Mouse (Mus musculus) stomach, embryonic 16.5 days (tissue): Measurements from ENCODE around the gene Fam102b. TPM values are rescaled to one million over a fixed set of nuclear protein-coding genes. Genes with fewer than 3 reads are reported as not detected.

Experiments
- ATAC-seq: fragments of 200-750 bp; cut with Nextera tagmentation; 2 replicates; pipeline ENCODE4 v1.8.0; 2017; ENCODE audit warnings: moderate number of reproducible peaks, moderate TSS enrichment; ENCODE audit not compliant: insufficient read depth, low FRiP score
- H3K27ac ChIP-seq: fragments of 300-500 bp; sonication (generic); 2 replicates; pipeline ENCODE4 v1.5.1; 2014; ENCODE audit warnings: low read length
- H3K27me3 ChIP-seq: fragments of 300-500 bp; sonication (generic); 2 replicates; pipeline ENCODE4 v1.6.1; 2014; ENCODE audit warnings: low read length, control low read depth, mixed read lengths; ENCODE audit not compliant: control insufficient read depth, insufficient read depth
- H3K36me3 ChIP-seq: fragments of 300-500 bp; sonication (generic); 2 replicates; pipeline ENCODE4 v1.6.1; 2014; ENCODE audit warnings: low read length; ENCODE audit not compliant: control insufficient read depth, insufficient read depth
- H3K4me1 ChIP-seq: fragments of 300-500 bp; sonication (generic); 2 replicates; pipeline ENCODE4 v1.6.1; 2014; ENCODE audit warnings: low read length, control low read depth, mixed read lengths; ENCODE audit not compliant: control insufficient read depth, insufficient read depth
- H3K4me2 ChIP-seq: fragments of 300-500 bp; sonication (generic); 2 replicates; pipeline ENCODE4 v1.6.1; 2014; ENCODE audit warnings: low read depth, low read length, mixed read lengths
- H3K4me3 ChIP-seq: fragments of 300-500 bp; sonication (generic); replicated peaks from 2 replicates; pipeline ENCODE4 v1.5.1; 2014; ENCODE audit warnings: mild to moderate bottlenecking, low read length
- H3K9ac ChIP-seq: fragments of 300-500 bp; sonication (generic); 2 replicates; pipeline ENCODE4 v1.6.1; 2014; ENCODE audit warnings: low read length
- H3K9me3 ChIP-seq: fragments of 300-500 bp; sonication (generic); replicated peaks from 2 replicates; pipeline ENCODE4 v1.6.1; 2016; ENCODE audit warnings: low read length, control low read depth; ENCODE audit not compliant: control insufficient read depth
- WGBS: fragments of 180-500 bp; shearing (Covaris S2); extraction: QIAGEN DNeasy Blood & Tissue Kit; methylation state at CpG from one replicate; pipeline ENCODE4 v1.1.7; 2014; 5-methylcytosine and 5-hydroxymethylcytosine counted together
- polyA plus RNA-seq: library from polyadenylated mRNA; unstranded; fragments of >200 nt; fragmentation: Nextera tagmentation; extraction: Ambion mirVana; gene quantifications from 2 replicates; pipeline ENCODE4 v1.2.1, GENCODE M21; 2015

The Fam102b gene
- 8.0 and 8.8 TPM in 2 replicates for polyA plus RNA-seq

- peak within 1 kb of the TSS; percentile 89 for H3K27ac ChIP-seq
- WGBS = 0% methylated on average over 53 of the region's 54 CpGs
- ATAC-seq = peak; percentile 79
Observed at GRCm38 (mm10) chr3:109027515-109027987, at the start of gene Fam102b. Gene Fam102b (minus strand): TSS chr3:109027607.

DNA sequence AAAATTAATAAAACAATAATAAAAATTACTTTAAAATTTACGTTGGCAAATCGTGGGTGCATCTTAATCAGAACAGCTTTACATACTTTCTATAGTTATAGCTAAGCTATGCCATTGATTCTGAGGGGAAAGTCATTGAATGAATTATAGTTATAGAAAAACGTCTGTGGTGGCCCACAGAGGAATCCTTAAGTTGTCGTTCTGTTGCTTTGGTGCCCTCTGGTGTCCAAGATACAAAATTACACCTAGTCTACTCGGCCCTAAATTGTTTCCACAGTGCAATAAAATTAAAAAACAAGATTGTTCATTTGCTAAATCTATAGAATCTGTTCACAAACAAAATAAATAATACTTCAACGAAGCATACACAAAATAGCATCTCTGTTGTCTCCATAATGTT is 35.6 kb upstream of the Fam102b start:
- Histone ChIP-seq H3K9ac (no peak overlapping the region), H3K9me3 (no peaks in the 10 kb centered on the region), H3K4me1 (no peaks in the 10 kb centered on the region), H3K27me3 (no peaks in the 10 kb centered on the region), H3K27ac (no peak overlapping the region), H3K36me3 (no peaks in the 10 kb centered on the region), H3K4me3 (no peak overlapping the region), H3K4me2 (no peak overlapping the region)
- 1% methylated on average over 6 of the region's 6 CpGs for WGBS
- no peak for ATAC-seq

More at GRCm38 (mm10) chr3:109027515-109027987, at the start of gene Fam102b:
- no peaks in the 10 kb centered on the region for H3K27me3 ChIP-seq
- H3K9ac ChIP-seq = peak within 1 kb of the TSS; percentile 90
- peak within 1 kb of the TSS; percentile 78 for H3K4me3 ChIP-seq
- no peaks in the 10 kb centered on the region for H3K9me3 ChIP-seq
- peaks cover 37% of the 10 kb centered on the region for H3K4me1 ChIP-seq
- H3K36me3 ChIP-seq = no peaks in the 10 kb centered on the region
- H3K4me2 ChIP-seq = peak within 1 kb of the TSS; percentile 65

- H3K4me1 ChIP-seq = no peaks in the 10 kb centered on the region
- no peaks in the 10 kb centered on the region for H3K9me3 ChIP-seq
- no peak overlapping the region for H3K4me3 ChIP-seq
- H3K4me2 ChIP-seq = no peak overlapping the region
- no peak overlapping the region for H3K27ac ChIP-seq
- H3K27me3 ChIP-seq = no peaks in the 10 kb centered on the region
- ATAC-seq = no peak
- 75% methylated on average over 7 of the region's 7 CpGs for WGBS
- H3K36me3 ChIP-seq = no peaks in the 10 kb centered on the region
- no peak overlapping the region for H3K9ac ChIP-seq
Observed at GRCm38 (mm10) chr3:109062391-109062790, 35.0 kb upstream of the Fam102b start.

GRCm38 (mm10) chr3:109059903-109060302 is 32.5 kb upstream of the Fam102b start:
- Histone ChIP-seq H3K9me3 (no peaks in the 10 kb centered on the region), H3K9ac (no peak overlapping the region), H3K27ac (no peak overlapping the region), H3K27me3 (no peaks in the 10 kb centered on the region), H3K4me1 (peaks cover 3% of the 10 kb centered on the region; the same call in 1 of the 2 replicates), H3K36me3 (no peaks in the 10 kb centered on the region), H3K4me2 (no peak overlapping the region), H3K4me3 (no peak overlapping the region)
- ATAC-seq = no peak
- 50% methylated on average over 8 of the region's 8 CpGs for WGBS

- no peak overlapping the region for H3K4me2 ChIP-seq
- H3K27me3 ChIP-seq = no peaks in the 10 kb centered on the region
- H3K9me3 ChIP-seq = no peaks in the 10 kb centered on the region
- H3K27ac ChIP-seq = no peak overlapping the region
- H3K36me3 ChIP-seq = no peaks in the 10 kb centered on the region
- peaks cover 21% of the 10 kb centered on the region for H3K4me1 ChIP-seq
- no peak for ATAC-seq
- no peak overlapping the region for H3K9ac ChIP-seq
- no peak overlapping the region for H3K4me3 ChIP-seq
- WGBS = 60% methylated on average over 6 of the region's 6 CpGs
Observed at GRCm38 (mm10) chr3:109051946-109052331, 24.5 kb upstream of the Fam102b start.

DNA sequence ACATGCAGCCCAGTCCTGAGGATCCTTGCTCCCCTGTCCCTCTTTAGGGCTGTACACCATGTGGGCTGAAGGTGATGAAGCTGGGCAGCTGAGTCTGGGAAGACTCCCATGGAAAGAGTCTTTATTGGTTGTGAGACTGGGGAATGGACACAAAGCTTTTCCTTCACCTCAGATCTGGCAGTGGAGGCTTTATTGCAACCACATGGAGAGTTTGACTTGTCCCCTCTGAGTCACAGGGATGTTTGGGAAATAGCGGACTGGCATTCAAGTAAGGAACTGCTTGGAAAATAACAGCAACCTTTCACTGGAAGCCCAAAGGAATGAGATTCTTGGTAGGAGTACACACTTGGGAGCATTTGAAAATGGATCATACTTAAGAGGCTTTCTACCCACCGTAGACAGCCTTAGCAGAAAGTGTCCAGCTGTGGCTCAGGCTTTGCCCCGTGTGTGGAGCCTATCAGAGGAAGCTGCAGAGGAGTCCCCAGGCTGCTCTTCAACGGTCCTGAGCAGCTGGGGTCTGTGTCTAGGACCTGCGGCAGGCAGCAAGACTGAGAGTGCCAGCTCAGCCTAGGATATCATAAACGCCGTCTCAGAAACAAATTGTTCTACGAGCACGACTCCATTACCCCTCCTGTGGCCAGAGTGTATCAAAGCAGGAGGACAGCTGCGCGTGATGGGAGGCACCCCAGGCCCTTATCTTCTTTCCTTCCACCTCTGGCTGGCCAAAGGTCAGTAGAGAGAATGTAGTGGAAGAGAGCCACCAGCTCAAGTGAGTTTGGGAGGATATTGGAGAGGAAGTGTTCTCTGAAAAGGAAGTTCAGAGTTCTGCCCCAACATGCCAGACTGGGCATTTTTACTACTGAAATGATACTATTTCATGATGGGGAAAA is 23.9 kb upstream of the Fam102b start:
- no peaks in the 10 kb centered on the region for H3K36me3 ChIP-seq
- WGBS = 24% methylated on average over 11 of the region's 11 CpGs
- no peak overlapping the region for H3K4me2 ChIP-seq
- H3K27ac ChIP-seq = 0 out of 2 replicates have a peak overlapping the region, but pooled peaks have one; percentile 29
- H3K9me3 ChIP-seq = no peaks in the 10 kb centered on the region
- H3K27me3 ChIP-seq = no peaks in the 10 kb centered on the region
- peak overlapping the region; percentile 23; the same call in 1 of the 2 replicates for H3K9ac ChIP-seq
- ATAC-seq = no peak
- no peak overlapping the region for H3K4me3 ChIP-seq
- peaks cover 18% of the 10 kb centered on the region for H3K4me1 ChIP-seq

DNA sequence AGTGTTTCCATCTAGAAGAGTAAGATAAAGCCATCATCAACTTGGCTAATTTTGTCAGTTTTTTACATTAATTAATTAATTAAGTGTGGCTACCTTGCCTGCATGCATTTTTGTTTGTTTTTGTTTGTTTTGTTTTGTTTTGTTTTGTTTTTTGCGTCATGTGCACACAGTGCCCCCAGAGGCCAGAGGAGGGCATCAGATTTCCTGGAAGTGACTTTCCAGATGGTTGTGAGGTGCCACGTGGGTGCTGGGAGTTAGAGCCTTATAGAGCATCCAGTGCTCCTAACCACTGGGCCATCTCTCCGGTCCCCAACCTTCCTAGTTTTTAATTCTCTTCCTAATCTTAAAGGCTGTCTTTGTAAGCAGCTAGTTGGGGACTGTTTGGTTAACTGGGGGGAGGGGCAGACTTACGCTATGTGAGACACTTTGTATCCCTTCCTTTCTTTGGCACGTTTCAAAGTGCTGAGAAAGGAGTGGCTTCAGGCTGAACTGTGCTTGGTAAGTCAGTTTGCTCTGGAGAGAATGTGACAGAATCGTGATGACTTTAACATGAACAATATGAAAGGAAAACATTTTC is 20.4 kb upstream of the Fam102b start:
- 27% methylated on average over 6 of the region's 6 CpGs for WGBS
- H3K27ac ChIP-seq = peak overlapping the region; percentile 38
- ATAC-seq = no peak

GRCm38 (mm10) chr3:109046428-109046827 is 19.0 kb upstream of the Fam102b start:
- no peaks in the 10 kb centered on the region for H3K27me3 ChIP-seq
- H3K27ac ChIP-seq = no peak overlapping the region
- H3K4me3 ChIP-seq = no peak overlapping the region
- no peak for ATAC-seq
- no peak overlapping the region for H3K4me2 ChIP-seq
- 88% methylated on average over 3 of the region's 3 CpGs for WGBS
- H3K9ac ChIP-seq = no peak overlapping the region
- no peaks in the 10 kb centered on the region for H3K36me3 ChIP-seq
- no peaks in the 10 kb centered on the region for H3K9me3 ChIP-seq
- H3K4me1 ChIP-seq = peaks cover 14% of the 10 kb centered on the region

More for the DNA sequence above, 20.4 kb upstream of the Fam102b start:
- H3K4me1 ChIP-seq = peaks cover 18% of the 10 kb centered on the region
- H3K27me3 ChIP-seq = no peaks in the 10 kb centered on the region
- no peak overlapping the region for H3K4me3 ChIP-seq
- H3K9me3 ChIP-seq = no peaks in the 10 kb centered on the region
- peak overlapping the region; percentile 32; the same call in 1 of the 2 replicates for H3K4me2 ChIP-seq
- no peaks in the 10 kb centered on the region for H3K36me3 ChIP-seq
- no peak overlapping the region for H3K9ac ChIP-seq

- Histone ChIP-seq H3K4me1 (peaks cover 6% of the 10 kb centered on the region; the same call in 1 of the 2 replicates), H3K4me2 (no peak overlapping the region), H3K27ac (no peak overlapping the region), H3K9ac (no peak overlapping the region), H3K4me3 (no peak overlapping the region), H3K27me3 (no peaks in the 10 kb centered on the region), H3K36me3 (no peaks in the 10 kb centered on the region), H3K9me3 (no peaks in the 10 kb centered on the region)
- ATAC-seq = no peak
- WGBS = 76% methylated on average over 7 of the region's 7 CpGs
Observed at GRCm38 (mm10) chr3:109043395-109043794, 16.0 kb upstream of the Fam102b start.
